Mouse (Mus musculus): ENCODE results near the gene Unc93b1.
A peak's percentile ranks its signal among the peaks of the same experiment; 100 is the strongest.

Gene Unc93b1

GRCm38 (mm10) chr19:3983527-3984200, 48.7 kb downstream of the Unc93b1 start:
- peak; percentile 54 for DNase-seq (ENCODE audit: low read depth, low spot score)

DNA sequence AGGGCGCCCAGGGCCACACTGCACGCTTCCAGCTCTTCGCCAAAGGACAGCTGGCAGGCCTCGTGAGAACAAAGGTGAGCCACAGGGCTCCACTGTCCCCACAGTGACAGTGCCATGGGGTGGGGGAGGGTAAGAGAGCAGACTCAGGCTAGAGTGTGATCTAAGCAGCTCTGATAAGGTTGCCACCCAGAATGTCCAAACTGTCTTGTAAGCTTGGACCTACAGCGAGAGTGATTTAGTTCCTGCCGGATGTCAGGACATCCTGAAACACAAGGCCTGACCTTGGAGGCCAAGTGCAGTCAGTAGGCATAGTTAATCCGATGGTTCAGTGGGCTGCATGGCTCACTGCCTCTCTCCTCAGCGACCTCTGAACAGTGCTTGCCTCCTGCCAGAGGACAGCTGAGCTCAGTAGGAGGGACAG, 50.3 kb downstream of the Unc93b1 start:
- no peak for DNase-seq (ENCODE audit: low read depth, low spot score)

DNA sequence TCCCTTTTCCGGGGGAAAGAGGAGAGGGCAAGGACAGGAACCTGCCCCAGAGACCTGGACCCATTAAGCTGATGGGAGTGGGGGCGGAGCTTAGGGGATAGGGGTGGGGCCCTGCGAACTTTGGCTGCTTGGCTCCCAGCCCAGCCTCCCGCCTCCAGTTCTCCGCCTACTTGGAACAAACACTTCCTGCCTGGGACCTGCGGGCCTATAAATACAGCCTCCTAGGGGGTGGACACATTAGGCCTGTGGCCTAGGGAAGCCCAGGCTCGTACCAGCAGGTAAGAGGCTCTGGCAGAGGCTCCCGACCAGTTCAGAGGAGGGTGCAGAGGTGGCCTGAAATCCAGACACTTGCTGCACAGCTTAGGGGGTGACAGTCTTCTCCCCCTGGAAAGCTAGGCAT, 51.3 kb downstream of the Unc93b1 start, which contains the start of gene Acy3:
TSS of gene Acy3 (plus strand) at position 237 of the 400 bp plus-strand sequence.
- no peak for DNase-seq (ENCODE audit: low read depth, low spot score)

GRCm38 (mm10) chr19:3988066-3988465, 53.1 kb downstream of the Unc93b1 start:
- no peak for DNase-seq (ENCODE audit: low read depth, low spot score)

DNA sequence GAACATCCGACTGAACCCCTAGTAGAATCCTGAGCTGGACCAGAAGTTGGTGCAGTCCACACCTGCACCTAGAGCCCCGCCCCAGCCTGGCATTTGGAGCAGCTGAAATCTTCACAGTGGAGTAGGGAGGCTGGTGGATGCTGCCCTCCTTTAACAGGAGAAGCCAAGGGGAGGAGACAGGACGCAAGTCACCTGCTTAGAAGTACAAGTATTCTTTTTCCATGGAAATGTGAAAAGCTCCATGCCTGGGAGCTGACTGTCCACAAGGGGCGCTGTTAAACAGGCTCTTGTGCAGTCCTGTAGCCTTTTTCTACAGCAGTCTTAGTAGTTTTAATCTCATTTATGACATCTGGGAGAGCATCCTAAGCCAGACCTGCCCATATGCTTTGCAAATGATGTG, 53.8 kb downstream of the Unc93b1 start:
- DNase-seq (ENCODE audit: low read depth, low spot score) = no peak

GRCm38 (mm10) chr19:3990804-3991203, 55.8 kb downstream of the Unc93b1 start:
- DNase-seq (ENCODE audit: low read depth, low spot score) = no peak

GRCm38 (mm10) chr19:3991562-3991961, 56.6 kb downstream of the Unc93b1 start:
- no peak for DNase-seq (ENCODE audit: low read depth, low spot score)

DNA sequence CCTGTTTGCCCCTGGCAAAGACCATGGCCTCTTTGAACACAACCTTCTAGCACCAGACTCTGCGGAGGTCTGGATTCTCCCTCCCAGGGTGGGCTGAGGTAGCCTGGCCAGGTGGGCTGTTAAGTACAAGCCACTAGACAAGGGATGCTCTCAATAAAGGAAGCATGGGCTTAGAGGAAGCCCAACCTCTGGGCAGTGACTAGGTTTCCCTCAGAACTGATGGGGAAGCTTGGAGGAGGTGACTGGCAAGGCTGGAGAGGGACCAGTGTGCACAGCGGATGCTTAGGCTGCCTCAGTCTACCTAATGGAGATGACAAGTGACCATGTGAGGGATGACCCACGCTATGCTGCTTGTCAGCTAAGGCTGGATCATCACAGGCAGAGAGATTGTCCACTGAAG, 57.0 kb downstream of the Unc93b1 start:
- DNase-seq (ENCODE audit: low read depth, low spot score) = no peak

- no peak for DNase-seq (ENCODE audit: low read depth, low spot score)
These were observed 57.4 kb downstream of the Unc93b1 start, which contains the start of gene Tbx10 for GRCm38 (mm10) chr19:3992416-3992815. Tbx10 (plus strand) TSS chr19:3992752.

- no peak for DNase-seq (ENCODE audit: low read depth, low spot score)
These were observed 59.9 kb downstream of the Unc93b1 start for GRCm38 (mm10) chr19:3994932-3995331.

GRCm38 (mm10) chr19:3995505-3995904, 60.5 kb downstream of the Unc93b1 start:
- no peak for DNase-seq (ENCODE audit: low read depth, low spot score)

GRCm38 (mm10) chr19:3996106-3996505, 61.1 kb downstream of the Unc93b1 start:
- DNase-seq (ENCODE audit: low read depth, low spot score) = no peak

DNA sequence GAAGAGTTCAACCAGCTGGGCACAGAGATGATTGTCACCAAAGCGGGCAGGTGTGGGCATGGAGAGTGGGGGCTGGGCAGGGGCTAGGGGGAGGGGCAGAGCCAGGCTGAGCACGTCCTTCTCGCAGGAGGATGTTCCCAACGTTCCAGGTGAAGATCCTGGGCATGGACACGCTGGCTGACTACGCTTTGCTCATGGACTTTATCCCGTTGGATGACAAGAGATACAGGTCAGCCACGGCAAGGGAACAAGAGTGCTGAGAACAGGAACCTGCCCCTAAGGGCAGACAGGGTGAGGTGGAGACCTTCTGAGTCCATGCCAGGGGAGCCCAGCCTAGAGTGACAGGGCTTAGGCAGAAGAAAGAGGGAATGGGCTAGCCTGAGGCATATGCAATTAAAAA, 61.8 kb downstream of the Unc93b1 start:
- DNase-seq (ENCODE audit: low read depth, low spot score) = no peak

GRCm38 (mm10) chr19:3997231-3997630, 62.2 kb downstream of the Unc93b1 start:
- no peak for DNase-seq (ENCODE audit: low read depth, low spot score)

GRCm38 (mm10) chr19:3998335-3998734, 63.3 kb downstream of the Unc93b1 start:
- DNase-seq (ENCODE audit: low read depth, low spot score) = no peak

Data from telencephalon, adult 2 months (tissue).